Mouse (Mus musculus) small intestine, adult 2 months (tissue): Measurements from ENCODE around the gene Rxra. TPM values are rescaled to one million over a fixed set of nuclear protein-coding genes. Genes with fewer than 3 reads are reported as not detected.

Source experiments
- H3K27ac ChIP-seq: fragments of 200-500 bp; 2 replicates; pipeline ENCODE4 v1.5.1; 2012; ENCODE audit warnings: low read depth, low read length, control low read depth, inconsistent platforms; ENCODE audit not compliant: insufficient read depth
- H3K27me3 ChIP-seq: fragments of 200-500 bp; 2 replicates; pipeline ENCODE4 v1.6.1; 2012; ENCODE audit warnings: mild to moderate bottlenecking, moderate library complexity, low read length, inconsistent platforms; ENCODE audit not compliant: control insufficient read depth, insufficient read depth
- H3K36me3 ChIP-seq: fragments of 200-500 bp; 2 replicates; pipeline ENCODE4 v1.6.1; 2012; ENCODE audit warnings: mild to moderate bottlenecking, low read length, control low read depth, inconsistent platforms; ENCODE audit not compliant: control insufficient read depth, insufficient read depth
- H3K4me1 ChIP-seq: fragments of 200-500 bp; 2 replicates; pipeline ENCODE4 v1.6.1; 2012; ENCODE audit warnings: low read length, inconsistent platforms, mixed read lengths; ENCODE audit not compliant: control insufficient read depth, insufficient read depth, insufficient read length
- H3K4me3 ChIP-seq: fragments of 200-500 bp; 2 replicates; pipeline ENCODE4 v1.5.1; 2012; ENCODE audit warnings: low read depth, mild to moderate bottlenecking, control low read depth, inconsistent platforms, low read length, moderate library complexity
- CTCF ChIP-seq: fragments of 200-500 bp; IDR thresholded peaks from 2 replicates; pipeline ENCODE4 v1.5.1; 2012; ENCODE audit warnings: low read depth, mild to moderate bottlenecking, control low read depth, inconsistent platforms, low read length, moderate library complexity, mixed read lengths; ENCODE audit not compliant: insufficient replicate concordance, insufficient read length; ENCODE audit errors: extremely low read depth
- POLR2A ChIP-seq: fragments of 200-500 bp; IDR thresholded peaks from 2 replicates; pipeline ENCODE4 v1.6.1; 2012; ENCODE audit warnings: low read depth, mild to moderate bottlenecking, control low read depth, inconsistent platforms, low read length, moderate library complexity
- WGBS: fragments of 180-500 bp; shearing (Covaris S2); methylation state at CpG from one replicate; pipeline ENCODE4 v1.1.7; 2018; 5-methylcytosine and 5-hydroxymethylcytosine counted together
- polyA plus RNA-seq: library from polyadenylated mRNA; depleted of rRNA; stranded (reverse); fragments of >200 nt; gene quantifications from 2 replicates; pipeline ENCODE4 v1.2.3, GENCODE M21; 2012

The Rxra gene
- polyA plus RNA-seq, 1 experiment = 110 TPM

GRCm38 (mm10) chr2:27758414-27759301 is 82.4 kb downstream of the Rxra start:
- Histone ChIP-seq H3K27me3 (no peaks in the 10 kb centered on the region), H3K4me3 (no peak overlapping the region), H3K4me1 (peaks cover 18% of the 10 kb centered on the region), H3K36me3 (peaks cover 59% of the 10 kb centered on the region), H3K27ac (peak overlapping the region; percentile 72)
- 16% methylated on average over 20 of the region's 20 CpGs for WGBS
- TF ChIP-seq POLR2A = no peak
- TF ChIP-seq CTCF = no peak

DNA sequence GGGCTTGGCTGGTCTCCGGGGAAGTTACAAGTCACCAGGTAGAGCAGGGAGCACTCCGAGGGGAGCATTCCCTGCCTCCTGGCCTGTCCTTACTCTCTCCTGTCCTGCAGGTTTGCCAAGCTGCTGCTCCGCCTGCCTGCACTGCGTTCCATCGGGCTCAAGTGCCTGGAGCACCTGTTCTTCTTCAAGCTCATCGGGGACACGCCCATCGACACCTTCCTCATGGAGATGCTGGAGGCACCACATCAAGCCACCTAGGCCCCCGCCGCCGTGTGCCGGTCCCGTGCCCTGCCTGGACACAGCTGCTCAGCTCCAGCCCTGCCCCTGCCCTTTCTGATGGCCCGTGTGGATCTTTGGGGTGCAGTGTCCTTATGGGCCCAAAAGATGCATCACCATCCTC is 83.2 kb downstream of the Rxra start:
- H3K4me1 ChIP-seq = peaks cover 18% of the 10 kb centered on the region
- H3K27me3 ChIP-seq = no peaks in the 10 kb centered on the region
- whole genome bisulfite sequencing = 62% methylated on average over 14 of the region's 14 CpGs
- H3K4me3 ChIP-seq = no peak overlapping the region
- H3K27ac ChIP-seq = no peak overlapping the region
- peaks cover 51% of the 10 kb centered on the region for H3K36me3 ChIP-seq
- TF ChIP-seq CTCF (no peak), POLR2A (no peak)

- H3K27ac ChIP-seq = no peak overlapping the region
- WGBS = 91% methylated on average over 10 of the region's 10 CpGs
- H3K4me1 ChIP-seq = peaks cover 18% of the 10 kb centered on the region
- TF ChIP-seq POLR2A (no peak), CTCF (no peak)
- no peak overlapping the region for H3K4me3 ChIP-seq
- no peaks in the 10 kb centered on the region for H3K27me3 ChIP-seq
- peaks cover 31% of the 10 kb centered on the region for H3K36me3 ChIP-seq
Measured at GRCm38 (mm10) chr2:27761260-27761995, 85.2 kb downstream of the Rxra start.

GRCm38 (mm10) chr2:27761996-27762340 is 85.7 kb downstream of the Rxra start:
- WGBS = 92% methylated on average over 9 of the region's 9 CpGs
- Histone ChIP-seq H3K4me3 (no peak overlapping the region), H3K4me1 (peaks cover 18% of the 10 kb centered on the region), H3K27ac (no peak overlapping the region), H3K36me3 (peaks cover 26% of the 10 kb centered on the region), H3K27me3 (no peaks in the 10 kb centered on the region)
- TF ChIP-seq CTCF = no peak
- no peak for TF ChIP-seq POLR2A

DNA sequence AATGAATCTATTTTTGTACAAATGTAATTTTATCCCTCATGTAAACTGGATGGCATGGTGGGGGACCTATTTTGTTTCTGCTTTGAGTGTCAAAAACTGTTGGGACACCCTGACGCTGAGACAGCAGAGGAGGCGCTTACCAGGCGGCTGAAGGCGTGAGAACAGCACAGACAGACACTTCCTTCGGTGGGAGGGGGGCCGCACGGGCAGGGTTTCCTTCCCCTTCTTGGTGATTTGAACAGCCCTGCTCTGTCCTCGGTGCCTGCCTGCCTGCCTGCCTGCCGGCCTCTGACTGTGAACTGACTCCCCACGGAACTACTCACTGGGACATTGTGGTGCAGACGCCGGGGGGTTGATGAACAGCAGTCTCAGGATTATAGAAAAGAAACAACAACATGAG is 86.3 kb downstream of the Rxra start:
- peaks cover 22% of the 10 kb centered on the region for H3K36me3 ChIP-seq

DNA sequence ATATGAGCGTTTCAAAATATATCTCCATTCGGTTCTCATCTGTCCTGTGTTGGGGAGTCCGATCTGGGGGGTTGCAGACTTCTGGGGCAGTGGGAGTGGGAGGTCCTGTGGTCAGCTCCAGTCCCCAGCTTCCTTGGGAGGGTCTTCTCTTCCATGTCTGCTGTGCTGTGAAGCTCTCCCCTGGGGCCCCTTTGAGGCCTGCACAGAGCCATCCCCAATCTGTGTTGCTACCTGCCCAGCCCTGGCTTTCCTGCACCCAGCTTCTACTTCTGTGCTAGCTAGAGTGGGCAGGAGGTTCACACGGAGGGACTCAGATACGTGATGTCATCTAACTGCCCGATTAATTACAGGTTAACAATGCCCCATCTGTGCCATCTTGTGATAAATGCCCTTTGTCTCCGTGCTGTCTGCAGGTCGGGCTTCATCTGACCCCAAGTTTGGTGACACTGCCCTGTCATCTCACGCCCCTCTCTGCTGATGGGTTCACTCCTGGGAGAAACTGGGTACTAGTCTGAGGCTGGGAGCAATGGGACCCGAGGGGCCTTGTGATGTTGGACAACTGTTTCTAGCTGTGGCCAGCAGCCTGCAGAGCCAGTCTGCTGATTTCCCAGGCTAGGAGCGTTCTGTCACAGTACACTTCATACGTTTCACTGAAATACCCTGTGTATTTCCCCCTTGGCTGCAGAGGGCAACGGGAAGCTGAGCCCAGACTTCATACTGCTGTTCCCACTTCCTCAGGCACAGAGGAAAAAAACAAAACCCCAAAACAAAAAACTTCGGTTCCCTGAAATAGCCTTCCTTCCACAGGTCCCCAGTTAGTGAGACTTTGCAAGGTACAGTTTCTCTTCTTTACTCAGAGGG is 86.9 kb downstream of the Rxra start:
- Histone ChIP-seq H3K36me3 (peaks cover 20% of the 10 kb centered on the region), H3K27me3 (no peaks in the 10 kb centered on the region), H3K4me1 (peaks cover 13% of the 10 kb centered on the region), H3K4me3 (no peak overlapping the region), H3K27ac (no peak overlapping the region)
- TF ChIP-seq POLR2A = no peak
- TF ChIP-seq CTCF = no peak
- WGBS = 59% methylated on average over 14 of the region's 14 CpGs

More for the DNA sequence above, 86.3 kb downstream of the Rxra start:
- TF ChIP-seq POLR2A (no peak), CTCF (no peak)
- Histone ChIP-seq H3K27ac (no peak overlapping the region), H3K4me1 (peaks cover 18% of the 10 kb centered on the region), H3K4me3 (no peak overlapping the region), H3K27me3 (no peaks in the 10 kb centered on the region)
- 74% methylated on average over 12 of the region's 12 CpGs for WGBS
